Mouse (Mus musculus) E14TG2a.4 (cell line): ENCODE data around the gene Tnrc6a.

Source experiments
- H3K27me3 ChIP-seq: 2 replicates; pipeline ENCODE4 v1.6.1; 2014; ENCODE audit warnings: low read length, control low read depth; ENCODE audit not compliant: insufficient read depth
- H3K36me3 ChIP-seq: 2 replicates; pipeline ENCODE4 v1.6.1; 2014; ENCODE audit warnings: low read length, control low read depth; ENCODE audit not compliant: insufficient read depth
- H3K4me1 ChIP-seq: replicated peaks from 2 replicates; pipeline ENCODE4 v1.6.1; 2014; ENCODE audit warnings: low read depth, low read length, control low read depth
- H3K4me3 ChIP-seq: replicated peaks from 2 replicates; pipeline ENCODE4 v1.5.1; 2014; ENCODE audit warnings: mild to moderate bottlenecking, low read length
- H3K9me3 ChIP-seq: 2 replicates; pipeline ENCODE4 v1.6.1; 2014; ENCODE audit warnings: low read length, control low read depth
- CTCF ChIP-seq: conservative IDR thresholded peaks from 2 replicates; pipeline ENCODE4 v1.5.1; 2014; ENCODE audit warnings: low read length
- NANOG ChIP-seq: IDR thresholded peaks from 2 replicates; pipeline ENCODE4 v1.6.1; 2014; ENCODE audit warnings: borderline replicate concordance, low read length, mixed read lengths
- POU5F1 ChIP-seq: IDR thresholded peaks from 2 replicates; pipeline ENCODE4 v1.6.1; 2014; ENCODE audit warnings: low read length, borderline replicate concordance

The Tnrc6a gene

GRCm38 (mm10) chr7:123113590-123113989 is 10.1 kb upstream of the Tnrc6a start:
- Histone ChIP-seq H3K4me3 (no peak overlapping the region), H3K27me3 (peaks cover 20% of the 10 kb centered on the region), H3K4me1 (no peaks in the 10 kb centered on the region), H3K36me3 (no peaks in the 10 kb centered on the region), H3K9me3 (no peaks in the 10 kb centered on the region)
- TF ChIP-seq CTCF: no peak
- no peak for TF ChIP-seq NANOG
- no peak for TF ChIP-seq POU5F1

- no peaks in the 10 kb centered on the region for H3K36me3 ChIP-seq
- H3K27me3 ChIP-seq: peaks cover 8% of the 10 kb centered on the region; the same call in 1 of the 2 replicates
- no peaks in the 10 kb centered on the region for H3K4me1 ChIP-seq
- no peak for TF ChIP-seq POU5F1
- TF ChIP-seq NANOG: no peak
- TF ChIP-seq CTCF: no peak
- no peaks in the 10 kb centered on the region for H3K9me3 ChIP-seq
- H3K4me3 ChIP-seq: no peak overlapping the region
These were observed 6.9 kb upstream of the Tnrc6a start for GRCm38 (mm10) chr7:123116799-123117198.

GRCm38 (mm10) chr7:123117209-123117608 is 6.5 kb upstream of the Tnrc6a start:
- H3K36me3 ChIP-seq: no peaks in the 10 kb centered on the region
- H3K4me1 ChIP-seq: no peaks in the 10 kb centered on the region
- TF ChIP-seq POU5F1 (no peak), NANOG (no peak), CTCF (no peak)
- peaks cover 8% of the 10 kb centered on the region; the same call in 1 of the 2 replicates for H3K27me3 ChIP-seq
- H3K4me3 ChIP-seq: no peak overlapping the region
- H3K9me3 ChIP-seq: no peaks in the 10 kb centered on the region

GRCm38 (mm10) chr7:123120516-123120915 is 3.2 kb upstream of the Tnrc6a start:
- no peak for TF ChIP-seq CTCF
- TF ChIP-seq NANOG: no peak
- TF ChIP-seq POU5F1: no peak
- Histone ChIP-seq H3K36me3 (no peaks in the 10 kb centered on the region), H3K9me3 (no peaks in the 10 kb centered on the region), H3K27me3 (no peaks in the 10 kb centered on the region), H3K4me3 (no peak overlapping the region), H3K4me1 (peaks cover 14% of the 10 kb centered on the region)

GRCm38 (mm10) chr7:123124299-123124716 is 623 bp downstream of the Tnrc6a start:
- H3K4me3 ChIP-seq: peak overlapping the region; percentile 94
- TF ChIP-seq CTCF (no peak), NANOG (no peak), POU5F1 (no peak)
- peaks cover 31% of the 10 kb centered on the region for H3K36me3 ChIP-seq
- no peaks in the 10 kb centered on the region for H3K27me3 ChIP-seq
- H3K9me3 ChIP-seq: no peaks in the 10 kb centered on the region
- peaks cover 40% of the 10 kb centered on the region for H3K4me1 ChIP-seq

- Histone ChIP-seq H3K27me3 (no peaks in the 10 kb centered on the region), H3K4me1 (peaks cover 44% of the 10 kb centered on the region), H3K36me3 (peaks cover 32% of the 10 kb centered on the region), H3K4me3 (peak overlapping the region; percentile 94), H3K9me3 (no peaks in the 10 kb centered on the region)
- TF ChIP-seq CTCF (no peak), POU5F1 (no peak), NANOG (no peak)
These were observed 1.1 kb downstream of the Tnrc6a start for GRCm38 (mm10) chr7:123124735-123125181.

GRCm38 (mm10) chr7:123126056-123126455 is 2.4 kb downstream of the Tnrc6a start:
- H3K9me3 ChIP-seq: no peaks in the 10 kb centered on the region
- H3K4me3 ChIP-seq: no peak overlapping the region
- no peaks in the 10 kb centered on the region for H3K27me3 ChIP-seq
- TF ChIP-seq POU5F1 (no peak), CTCF (no peak), NANOG (no peak)
- H3K36me3 ChIP-seq: peaks cover 38% of the 10 kb centered on the region
- peaks cover 57% of the 10 kb centered on the region for H3K4me1 ChIP-seq

- H3K4me1 ChIP-seq: peaks cover 68% of the 10 kb centered on the region
- TF ChIP-seq NANOG: no peak
- peak; percentile 37; the same call in 1 of the 2 replicates for TF ChIP-seq CTCF
- no peak overlapping the region for H3K4me3 ChIP-seq
- H3K9me3 ChIP-seq: no peaks in the 10 kb centered on the region
- H3K36me3 ChIP-seq: peaks cover 49% of the 10 kb centered on the region
- no peaks in the 10 kb centered on the region for H3K27me3 ChIP-seq
These were observed 3.6 kb downstream of the Tnrc6a start for GRCm38 (mm10) chr7:123127301-123127700.

GRCm38 (mm10) chr7:123127981-123128380 is 4.3 kb downstream of the Tnrc6a start:
- TF ChIP-seq POU5F1 (no peak), NANOG (no peak), CTCF (no peak)
- no peaks in the 10 kb centered on the region for H3K27me3 ChIP-seq
- peaks cover 71% of the 10 kb centered on the region for H3K4me1 ChIP-seq
- no peaks in the 10 kb centered on the region for H3K9me3 ChIP-seq
- no peak overlapping the region for H3K4me3 ChIP-seq
- peaks cover 50% of the 10 kb centered on the region for H3K36me3 ChIP-seq
